Mouse (Mus musculus): ENCODE data around the gene Cabp7. TPM values are rescaled to one million over a fixed set of nuclear protein-coding genes. Genes with fewer than 3 reads are reported as not detected.
A peak's percentile ranks its signal among the peaks of the same experiment; 100 is the strongest.

The Cabp7 gene
- 0.07 and 0.15 TPM in 2 replicates for polyA plus RNA-seq (2015; fragmentation: Nextera tagmentation; extraction: Ambion mirVana)

- ATAC-seq, result no peak
- H3K9me3 ChIP-seq (ENCODE audit: control insufficient read depth, low read length), result no peaks in the 10 kb centered on the region
- H3K36me3 ChIP-seq (ENCODE audit: control insufficient read depth, insufficient read depth, low read length), result no peaks in the 10 kb centered on the region
- 0% methylated on average over 35 of the region's 73 CpGs for WGBS
- peak within 1 kb of the TSS; percentile 93 for H3K4me2 ChIP-seq (ENCODE audit: low read depth, low read length)
- H3K27me3 ChIP-seq (replicated peaks; ENCODE audit: control insufficient read depth, insufficient read depth, low read length), result peaks cover 65% of the 10 kb centered on the region
- peaks cover 12% of the 10 kb centered on the region for H3K4me1 ChIP-seq (ENCODE audit: control insufficient read depth, insufficient read depth, low read length)
- 0 out of 2 replicates have a peak within 1 kb of the TSS, but pooled peaks have one; percentile 27 for H3K9ac ChIP-seq (ENCODE audit: low read depth, low read length)
- no peak within 1 kb of the TSS for H3K27ac ChIP-seq (ENCODE audit: low read length)
- peak within 1 kb of the TSS; percentile 52 for H3K4me3 ChIP-seq (ENCODE audit: low read length)
Observed at GRCm38 (mm10) chr11:4746733-4747132, at the start of gene Cabp7. Cabp7 (minus strand) TSS chr11:4746778.

DNA sequence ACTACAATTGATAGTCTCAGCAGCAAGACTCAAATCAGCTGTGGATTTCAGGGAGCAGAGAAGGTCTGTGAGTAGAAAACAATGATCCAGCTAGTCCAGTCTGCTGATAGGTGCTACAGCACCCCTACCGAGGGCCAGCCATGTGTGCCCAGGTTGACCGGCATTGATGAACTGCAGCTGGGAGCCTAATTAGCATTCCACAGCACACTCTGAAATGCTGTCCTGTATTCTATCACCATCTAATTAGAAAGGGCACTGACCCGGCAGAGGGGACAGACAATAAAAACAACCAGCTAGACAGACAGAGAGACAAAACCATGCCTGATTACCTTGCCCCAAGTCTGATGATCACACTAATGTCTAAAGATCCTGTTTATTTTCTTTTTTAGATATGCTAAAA lies 46.4 kb upstream of the Cabp7 start:
- H3K9me3 ChIP-seq (ENCODE audit: control insufficient read depth, low read length), result no peaks in the 10 kb centered on the region
- ATAC-seq, result no peak
- H3K4me2 ChIP-seq (ENCODE audit: low read depth, low read length), result no peak overlapping the region
- H3K9ac ChIP-seq (ENCODE audit: low read depth, low read length), result no peak overlapping the region
- H3K27me3 ChIP-seq (replicated peaks; ENCODE audit: control insufficient read depth, insufficient read depth, low read length), result no peaks in the 10 kb centered on the region
- H3K36me3 ChIP-seq (ENCODE audit: control insufficient read depth, insufficient read depth, low read length), result peaks cover 7% of the 10 kb centered on the region
- no peaks in the 10 kb centered on the region for H3K4me1 ChIP-seq (ENCODE audit: control insufficient read depth, insufficient read depth, low read length)
- WGBS, result 40% methylated on average over 3 of the region's 3 CpGs
- no peak overlapping the region for H3K27ac ChIP-seq (ENCODE audit: low read length)
- no peak overlapping the region for H3K4me3 ChIP-seq (ENCODE audit: low read length)

DNA sequence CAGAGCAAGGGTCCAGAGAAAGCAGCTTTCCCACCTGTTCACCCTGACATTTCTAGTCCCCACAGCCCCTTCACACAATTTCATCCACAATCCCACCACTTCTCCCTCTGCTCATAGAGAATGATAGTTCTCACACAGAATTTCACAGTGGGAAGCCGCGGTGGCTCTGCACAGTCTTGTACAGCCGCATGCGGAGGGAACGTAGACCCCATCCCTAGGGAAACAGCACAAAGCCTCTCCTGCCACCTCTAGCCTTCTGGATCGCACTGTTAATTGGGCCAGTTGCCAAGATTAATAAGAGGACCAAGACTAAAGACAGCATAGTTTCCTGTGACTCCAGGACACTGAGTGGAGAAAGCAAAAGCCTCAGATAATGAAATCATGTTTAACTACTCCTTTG lies 45.0 kb upstream of the Cabp7 start:
- H3K27ac ChIP-seq (ENCODE audit: low read length), result no peak overlapping the region
- no peaks in the 10 kb centered on the region for H3K4me1 ChIP-seq (ENCODE audit: control insufficient read depth, insufficient read depth, low read length)
- H3K4me2 ChIP-seq (ENCODE audit: low read depth, low read length), result no peak overlapping the region
- peaks cover 13% of the 10 kb centered on the region for H3K36me3 ChIP-seq (ENCODE audit: control insufficient read depth, insufficient read depth, low read length)
- H3K27me3 ChIP-seq (replicated peaks; ENCODE audit: control insufficient read depth, insufficient read depth, low read length), result no peaks in the 10 kb centered on the region
- H3K9me3 ChIP-seq (ENCODE audit: control insufficient read depth, low read length), result no peaks in the 10 kb centered on the region
- no peak overlapping the region for H3K9ac ChIP-seq (ENCODE audit: low read depth, low read length)
- 83% methylated on average over 6 of the region's 6 CpGs for WGBS
- no peak for ATAC-seq
- no peak overlapping the region for H3K4me3 ChIP-seq (ENCODE audit: low read length)

GRCm38 (mm10) chr11:4789691-4790090 lies 43.1 kb upstream of the Cabp7 start:
- H3K4me3 ChIP-seq (ENCODE audit: low read length), result no peak overlapping the region
- no peaks in the 10 kb centered on the region for H3K4me1 ChIP-seq (ENCODE audit: control insufficient read depth, insufficient read depth, low read length)
- no peaks in the 10 kb centered on the region for H3K9me3 ChIP-seq (ENCODE audit: control insufficient read depth, low read length)
- no peak overlapping the region for H3K4me2 ChIP-seq (ENCODE audit: low read depth, low read length)
- ATAC-seq, result no peak
- H3K27me3 ChIP-seq (replicated peaks; ENCODE audit: control insufficient read depth, insufficient read depth, low read length), result no peaks in the 10 kb centered on the region
- 94% methylated on average over 5 of the region's 5 CpGs for WGBS
- peaks cover 14% of the 10 kb centered on the region for H3K36me3 ChIP-seq (ENCODE audit: control insufficient read depth, insufficient read depth, low read length)
- no peak overlapping the region for H3K27ac ChIP-seq (ENCODE audit: low read length)
- no peak overlapping the region for H3K9ac ChIP-seq (ENCODE audit: low read depth, low read length)

DNA sequence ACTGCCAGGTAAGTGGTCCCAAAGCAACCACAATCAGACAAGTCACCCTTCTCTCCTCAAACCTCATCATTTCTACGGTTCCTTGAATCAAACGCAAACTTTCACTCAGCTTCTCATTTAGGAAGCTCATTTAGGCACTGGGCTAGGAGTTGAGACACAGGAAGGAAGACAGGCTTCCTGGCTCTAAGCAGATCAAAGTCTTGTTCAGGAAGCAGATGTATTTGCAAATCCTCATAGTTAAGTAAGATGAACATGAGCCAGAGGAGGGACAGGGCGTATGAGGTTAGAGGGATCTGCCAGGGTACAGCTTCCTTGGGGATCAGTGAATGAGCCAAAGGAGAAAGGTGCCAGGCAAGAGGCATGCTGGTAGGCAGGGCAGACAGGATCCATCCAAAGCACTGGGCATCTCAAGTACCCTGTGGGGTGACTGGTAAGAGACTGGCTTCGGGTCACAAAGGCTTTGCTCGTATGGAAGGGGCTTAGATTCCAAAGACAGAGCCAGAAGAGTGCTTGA lies 38.1 kb upstream of the Cabp7 start:
- no peak for ATAC-seq
- WGBS, result 79% methylated on average over 5 of the region's 5 CpGs
- Histone ChIP-seq H3K9ac (ENCODE audit: low read depth, low read length) (no peak overlapping the region), H3K4me1 (ENCODE audit: control insufficient read depth, insufficient read depth, low read length) (no peaks in the 10 kb centered on the region), H3K36me3 (ENCODE audit: control insufficient read depth, insufficient read depth, low read length) (peaks cover 17% of the 10 kb centered on the region), H3K27me3 (replicated peaks; ENCODE audit: control insufficient read depth, insufficient read depth, low read length) (no peaks in the 10 kb centered on the region), H3K9me3 (ENCODE audit: control insufficient read depth, low read length) (no peaks in the 10 kb centered on the region), H3K4me3 (ENCODE audit: low read length) (no peak overlapping the region), H3K27ac (ENCODE audit: low read length) (no peak overlapping the region), H3K4me2 (ENCODE audit: low read depth, low read length) (no peak overlapping the region)

- H3K9ac ChIP-seq (ENCODE audit: low read depth, low read length), result no peak overlapping the region
- H3K36me3 ChIP-seq (ENCODE audit: control insufficient read depth, insufficient read depth, low read length), result peaks cover 10% of the 10 kb centered on the region
- no peak overlapping the region for H3K27ac ChIP-seq (ENCODE audit: low read length)
- no peaks in the 10 kb centered on the region for H3K9me3 ChIP-seq (ENCODE audit: control insufficient read depth, low read length)
- no peak overlapping the region for H3K4me2 ChIP-seq (ENCODE audit: low read depth, low read length)
- H3K27me3 ChIP-seq (replicated peaks; ENCODE audit: control insufficient read depth, insufficient read depth, low read length), result no peaks in the 10 kb centered on the region
- ATAC-seq, result no peak
- WGBS, result 79% methylated on average over 3 of the region's 3 CpGs
- no peaks in the 10 kb centered on the region for H3K4me1 ChIP-seq (ENCODE audit: control insufficient read depth, insufficient read depth, low read length)
- no peak overlapping the region for H3K4me3 ChIP-seq (ENCODE audit: low read length)
Observed at GRCm38 (mm10) chr11:4783116-4783515, 36.5 kb upstream of the Cabp7 start.

- Histone ChIP-seq H3K27ac (ENCODE audit: low read length) (no peak overlapping the region), H3K27me3 (replicated peaks; ENCODE audit: control insufficient read depth, insufficient read depth, low read length) (no peaks in the 10 kb centered on the region), H3K36me3 (ENCODE audit: control insufficient read depth, insufficient read depth, low read length) (peaks cover 3% of the 10 kb centered on the region; the same call in 1 of the 2 replicates), H3K4me1 (ENCODE audit: control insufficient read depth, insufficient read depth, low read length) (no peaks in the 10 kb centered on the region), H3K9ac (ENCODE audit: low read depth, low read length) (no peak overlapping the region), H3K4me3 (ENCODE audit: low read length) (no peak overlapping the region), H3K9me3 (ENCODE audit: control insufficient read depth, low read length) (no peaks in the 10 kb centered on the region), H3K4me2 (ENCODE audit: low read depth, low read length) (no peak overlapping the region)
- WGBS, result 69% methylated on average over 3 of the region's 3 CpGs
- no peak for ATAC-seq
Observed at GRCm38 (mm10) chr11:4780927-4781326, 34.3 kb upstream of the Cabp7 start.

GRCm38 (mm10) chr11:4772925-4773324 lies 26.3 kb upstream of the Cabp7 start:
- 33% methylated on average over 3 of the region's 3 CpGs for WGBS
- no peaks in the 10 kb centered on the region for H3K36me3 ChIP-seq (ENCODE audit: control insufficient read depth, insufficient read depth, low read length)
- no peaks in the 10 kb centered on the region for H3K27me3 ChIP-seq (replicated peaks; ENCODE audit: control insufficient read depth, insufficient read depth, low read length)
- H3K9ac ChIP-seq (ENCODE audit: low read depth, low read length), result no peak overlapping the region
- no peak overlapping the region for H3K4me2 ChIP-seq (ENCODE audit: low read depth, low read length)
- no peaks in the 10 kb centered on the region for H3K4me1 ChIP-seq (ENCODE audit: control insufficient read depth, insufficient read depth, low read length)
- H3K4me3 ChIP-seq (ENCODE audit: low read length), result no peak overlapping the region
- H3K27ac ChIP-seq (ENCODE audit: low read length), result no peak overlapping the region
- no peak for ATAC-seq
- no peaks in the 10 kb centered on the region for H3K9me3 ChIP-seq (ENCODE audit: control insufficient read depth, low read length)

DNA sequence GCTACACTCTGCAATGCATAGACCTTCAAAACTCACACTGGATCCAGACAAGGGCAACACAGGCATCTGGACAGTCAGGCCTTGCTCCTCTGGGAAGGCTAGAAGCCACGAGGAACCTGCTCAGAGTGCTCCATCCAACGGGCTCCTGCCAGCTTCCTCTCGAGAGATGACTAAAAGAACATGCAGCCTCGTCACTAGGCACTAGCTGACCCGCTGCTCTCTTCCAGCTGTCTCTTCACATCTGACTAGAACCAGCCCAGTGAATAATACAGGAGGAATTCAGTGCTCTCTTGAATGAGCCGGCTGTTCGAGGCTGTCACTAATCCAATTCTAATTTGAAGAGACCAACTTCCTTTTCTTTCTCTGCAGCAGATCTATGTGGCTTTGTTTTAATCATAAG lies 25.2 kb upstream of the Cabp7 start:
- H3K27ac ChIP-seq (ENCODE audit: low read length), result no peak overlapping the region
- no peaks in the 10 kb centered on the region for H3K9me3 ChIP-seq (ENCODE audit: control insufficient read depth, low read length)
- WGBS, result 69% methylated on average over 7 of the region's 7 CpGs
- H3K4me1 ChIP-seq (ENCODE audit: control insufficient read depth, insufficient read depth, low read length), result no peaks in the 10 kb centered on the region
- no peak overlapping the region for H3K4me3 ChIP-seq (ENCODE audit: low read length)
- no peaks in the 10 kb centered on the region for H3K36me3 ChIP-seq (ENCODE audit: control insufficient read depth, insufficient read depth, low read length)
- no peaks in the 10 kb centered on the region for H3K27me3 ChIP-seq (replicated peaks; ENCODE audit: control insufficient read depth, insufficient read depth, low read length)
- no peak for ATAC-seq
- H3K4me2 ChIP-seq (ENCODE audit: low read depth, low read length), result no peak overlapping the region
- no peak overlapping the region for H3K9ac ChIP-seq (ENCODE audit: low read depth, low read length)

DNA sequence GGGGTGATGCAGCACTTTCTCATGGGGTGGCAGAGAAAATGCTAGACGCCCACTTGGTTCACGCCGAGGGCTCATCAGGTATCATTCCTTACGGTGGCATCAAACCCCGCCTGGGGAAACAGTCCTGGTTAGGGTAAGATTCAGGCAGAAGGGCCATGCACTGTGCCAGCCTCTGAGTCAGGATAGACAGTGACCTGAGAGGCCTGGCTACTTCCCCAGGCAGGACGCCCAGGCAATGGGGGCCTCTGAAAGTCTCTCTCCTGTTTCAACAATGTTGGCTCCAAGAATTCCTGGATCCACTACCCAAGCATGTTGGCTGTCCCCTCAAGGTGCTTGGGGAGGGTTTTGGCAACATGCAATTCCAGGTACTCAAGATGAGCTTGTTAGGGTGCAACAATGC lies 23.3 kb upstream of the Cabp7 start:
- no peaks in the 10 kb centered on the region for H3K27me3 ChIP-seq (replicated peaks; ENCODE audit: control insufficient read depth, insufficient read depth, low read length)
- no peaks in the 10 kb centered on the region for H3K36me3 ChIP-seq (ENCODE audit: control insufficient read depth, insufficient read depth, low read length)
- no peak overlapping the region for H3K9ac ChIP-seq (ENCODE audit: low read depth, low read length)
- 95% methylated on average over 6 of the region's 6 CpGs for WGBS
- no peak for ATAC-seq
- no peaks in the 10 kb centered on the region for H3K9me3 ChIP-seq (ENCODE audit: control insufficient read depth, low read length)
- no peaks in the 10 kb centered on the region for H3K4me1 ChIP-seq (ENCODE audit: control insufficient read depth, insufficient read depth, low read length)
- no peak overlapping the region for H3K4me2 ChIP-seq (ENCODE audit: low read depth, low read length)
- no peak overlapping the region for H3K4me3 ChIP-seq (ENCODE audit: low read length)
- no peak overlapping the region for H3K27ac ChIP-seq (ENCODE audit: low read length)
